Mouse (Mus musculus) brain, embryonic 14.5 days (tissue): ENCODE measurements around the gene Ttpal. TPM values are rescaled to one million over a fixed set of nuclear protein-coding genes. Genes with fewer than 3 reads are reported as not detected.
"Not testable (repeated sequence)": the region's sequence is repeated elsewhere in the genome, so short reads cannot be mapped to it uniquely, and the experiment has no call there.

Source experiments
- DNase-seq: peaks from one replicate; pipeline ENCODE4 v3.0.0-alpha.2; 2011; ENCODE audit warnings: low read depth
- CTCF ChIP-seq: fragments of 200-500 bp; IDR thresholded peaks from 2 replicates; pipeline ENCODE4 v1.5.1; 2012; ENCODE audit warnings: inconsistent platforms, mild to moderate bottlenecking, moderate library complexity, borderline replicate concordance; ENCODE audit not compliant: insufficient read depth, insufficient read length; ENCODE audit errors: extremely low read depth
- POLR2A ChIP-seq: fragments of 200-500 bp; IDR thresholded peaks from 2 replicates; pipeline ENCODE4 v1.6.1; 2012; ENCODE audit warnings: mild to moderate bottlenecking, inconsistent platforms, borderline replicate concordance; ENCODE audit not compliant: poor library complexity, insufficient read depth, insufficient read length, severe bottlenecking; ENCODE audit errors: extremely low read depth
- polyA plus RNA-seq: library from polyadenylated mRNA; depleted of rRNA; stranded (reverse); fragments of >200 nt; gene quantifications from 2 replicates; pipeline ENCODE4 v1.2.3, GENCODE M21; 2012

Gene Ttpal
- polyA plus RNA-seq, 1 experiment: 35.8 TPM

GRCm38 (mm10) chr2:163616652-163617227, 14.6 kb downstream of the Ttpal start:
- no peak for TF ChIP-seq CTCF
- no peak for DNase-seq

GRCm38 (mm10) chr2:163617232-163617863, 15.2 kb downstream of the Ttpal start:
- DNase-seq: no peak
- no peak for TF ChIP-seq CTCF
- TF ChIP-seq POLR2A: no peak

GRCm38 (mm10) chr2:163617874-163618273, 15.8 kb downstream of the Ttpal start:
- DNase-seq: no peak
- TF ChIP-seq POLR2A (no peak), CTCF (no peak)

GRCm38 (mm10) chr2:163620451-163620850, 18.3 kb downstream of the Ttpal start:
- TF ChIP-seq CTCF (no peak), POLR2A (no peak)
- no peak for DNase-seq

GRCm38 (mm10) chr2:163621401-163621800, 19.3 kb downstream of the Ttpal start:
- not testable (repeated sequence) for DNase-seq

- no peak for DNase-seq
- no peak for TF ChIP-seq POLR2A
- TF ChIP-seq CTCF: no peak
Observed at GRCm38 (mm10) chr2:163631223-163631622, 29.1 kb downstream of the Ttpal start.

GRCm38 (mm10) chr2:163631715-163632114, 29.6 kb downstream of the Ttpal start:
- no peak for DNase-seq
- TF ChIP-seq POLR2A (no peak), CTCF (no peak)

GRCm38 (mm10) chr2:163634211-163634610, 32.1 kb downstream of the Ttpal start:
- TF ChIP-seq CTCF: no peak
- TF ChIP-seq POLR2A: no peak
- no peak for DNase-seq

GRCm38 (mm10) chr2:163636057-163636456, 33.9 kb downstream of the Ttpal start:
- TF ChIP-seq POLR2A: no peak
- no peak for DNase-seq

- no peak for TF ChIP-seq CTCF
- no peak for TF ChIP-seq POLR2A
- DNase-seq: no peak
Observed at GRCm38 (mm10) chr2:163637655-163638266, 35.6 kb downstream of the Ttpal start.

- TF ChIP-seq CTCF (no peak), POLR2A (no peak)
- no peak for DNase-seq
Observed at GRCm38 (mm10) chr2:163640493-163640892, 38.4 kb downstream of the Ttpal start.

- TF ChIP-seq CTCF (no peak), POLR2A (no peak)
- peak; percentile 22 for DNase-seq
Observed at GRCm38 (mm10) chr2:163641681-163642080, 39.6 kb downstream of the Ttpal start.
